Mouse (Mus musculus) kidney, postnatal 25 days (tissue): ENCODE measurements around the gene 1700025F22Rik.
"Not testable (repeated sequence)": the region's sequence is repeated elsewhere in the genome, so short reads cannot be mapped to it uniquely, and the experiment has no call there.

Experiments used
- DNase-seq, 2 experiments: peaks; one replicate each; pipeline ENCODE4 v3.0.0; 2021; ENCODE audit warnings: mixed read lengths in 2 of 2

Gene 1700025F22Rik

GRCm38 (mm10) chr19:11165172-11165571, at the start of gene 1700025F22Rik:
1700025F22Rik (minus strand) TSS chr19:11165320.
- DNase-seq = peak in 1 of 2 experiments; percentile 4

- no peak for DNase-seq
Observed at GRCm38 (mm10) chr19:11196546-11196945, 31.4 kb upstream of the 1700025F22Rik start, which contains the start of gene Ms4a13. Ms4a13 (minus strand) TSS chr19:11196737.

- DNase-seq = no peak
Observed at GRCm38 (mm10) chr19:11192552-11192951, 27.4 kb upstream of the 1700025F22Rik start.

- peak in 1 of 2 experiments; percentile 11 for DNase-seq
Observed at GRCm38 (mm10) chr19:11184121-11184520, 19.0 kb upstream of the 1700025F22Rik start.

- no peak for DNase-seq
Observed at GRCm38 (mm10) chr19:11177464-11177863, 12.3 kb upstream of the 1700025F22Rik start.

- DNase-seq = not testable (repeated sequence)
Observed at GRCm38 (mm10) chr19:11157890-11158289, 7.2 kb downstream of the 1700025F22Rik start.

- no peak for DNase-seq
Observed at GRCm38 (mm10) chr19:11135336-11135735, 29.8 kb downstream of the 1700025F22Rik start.

GRCm38 (mm10) chr19:11134852-11135251, 30.3 kb downstream of the 1700025F22Rik start:
- no peak for DNase-seq

GRCm38 (mm10) chr19:11130776-11131175, 34.3 kb downstream of the 1700025F22Rik start, which contains the start of gene 1700017D01Rik:
1700017D01Rik (minus strand) TSS chr19:11130876.
- DNase-seq = not testable (repeated sequence)

GRCm38 (mm10) chr19:11129702-11130101, 35.4 kb downstream of the 1700025F22Rik start:
- no peak for DNase-seq

- DNase-seq = peak in 1 of 2 experiments; percentile 34
Observed at GRCm38 (mm10) chr19:11121016-11121420, 44.1 kb downstream of the 1700025F22Rik start.

GRCm38 (mm10) chr19:11119338-11119737, 45.8 kb downstream of the 1700025F22Rik start:
- no peak for DNase-seq

GRCm38 (mm10) chr19:11107746-11108145, 57.4 kb downstream of the 1700025F22Rik start:
- DNase-seq = no peak

- no peak for DNase-seq
Observed at GRCm38 (mm10) chr19:11101880-11102279, 63.2 kb downstream of the 1700025F22Rik start.

- DNase-seq = no peak
Observed at GRCm38 (mm10) chr19:11098401-11098800, 66.7 kb downstream of the 1700025F22Rik start.

GRCm38 (mm10) chr19:11092131-11092530, 73.0 kb downstream of the 1700025F22Rik start:
- DNase-seq = not testable (repeated sequence)
